Mouse (Mus musculus): ENCODE results near the gene Tmem217.

DNA sequence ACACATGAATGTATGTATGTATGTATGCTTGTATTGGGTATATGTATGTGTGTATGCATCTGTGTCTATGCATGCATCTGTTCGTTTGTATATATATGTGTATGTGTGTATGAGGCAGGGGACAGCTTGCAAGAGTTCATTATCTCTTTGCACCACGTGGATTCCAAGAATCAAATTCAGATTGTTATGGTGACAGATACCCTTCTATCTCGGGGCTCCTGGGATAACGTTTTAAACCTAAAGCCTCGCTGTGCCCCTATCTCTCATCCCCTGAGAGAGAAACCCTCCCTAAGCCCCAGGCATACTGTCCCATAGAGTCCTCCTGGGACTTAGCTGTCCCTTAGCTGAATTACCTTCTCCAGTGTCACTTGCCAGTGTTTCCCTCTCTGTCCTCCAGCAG lies 31.4 kb upstream of the Tmem217 start:
- no peak for TF ChIP-seq CTCF (IDR thresholded peaks at IDR 0.05; ENCODE audit: control insufficient read depth, insufficient read depth, low read length)
- no peak for TF ChIP-seq POLR2A (IDR thresholded peaks at IDR 0.05; ENCODE audit: borderline replicate concordance, control insufficient read depth, low read depth, low read length)

Measured in bone marrow, adult 2 months (tissue).